18 mouse cellular contexts compared by ENCODE assay signal in genomic region chr1:193397109-193397508, GRCm38 (mm10). TPM values are rescaled to one million over a fixed set of nuclear protein-coding genes. Genes with fewer than 3 reads are reported as not detected.
DNase-seq lines count a peak whose midpoint lies in the region; ATAC-seq and TF ChIP-seq lines count a peak whose summit lies in the region.
"Had no signal": no experiment of that assay in that cellular context is flagged by ENCODE, and none has a peak within 500 bp of the region (broad histone marks: within the 10 kb centered on the region; RNA-seq: fewer than 3 reads in every experiment).

No protein-coding gene starts in this region.

- no peak overlapping the region for H3K9ac ChIP-seq in intestine, embryonic 15.5 days
- no peak overlapping the region for H3K9ac ChIP-seq in intestine, postnatal 0 days (ENCODE audit: low read depth, low read length)
- H3K9ac ChIP-seq: embryonic facial prominence, embryonic 12.5 days; forebrain, embryonic 15.5 days; heart, embryonic 13.5 days; hindbrain, embryonic 12.5 days had no signal

- no peaks in the 10 kb centered on the region for H3K4me1 ChIP-seq in intestine, embryonic 15.5 days (replicated peaks)
- no peaks in the 10 kb centered on the region for H3K4me1 ChIP-seq in intestine, postnatal 0 days (replicated peaks; ENCODE audit: control insufficient read depth, insufficient read depth, low read length)
- H3K4me1 ChIP-seq: forebrain, embryonic 15.5 days had no signal

- no peak overlapping the region for H3K4me3 ChIP-seq in intestine, embryonic 15.5 days (replicated peaks)
- no peak overlapping the region for H3K4me3 ChIP-seq in intestine, postnatal 0 days (ENCODE audit: low read depth, low read length)
- H3K4me3 ChIP-seq in layer of hippocampus, adult 2 months: no peak overlapping the region
- H3K4me3 ChIP-seq: embryonic facial prominence, embryonic 12.5 days; forebrain, embryonic 15.5 days; heart, embryonic 13.5 days; hindbrain, embryonic 12.5 days had no signal

- no peaks in the 10 kb centered on the region for H3K9me3 ChIP-seq in intestine, embryonic 15.5 days
- H3K9me3 ChIP-seq in intestine, postnatal 0 days (ENCODE audit: control insufficient read depth): no peaks in the 10 kb centered on the region
- H3K9me3 ChIP-seq: embryonic facial prominence, embryonic 12.5 days; forebrain, embryonic 15.5 days; heart, embryonic 13.5 days; hindbrain, embryonic 12.5 days had no signal

- ATAC-seq in intestine, embryonic 15.5 days: peak; percentile 42; the same call in 1 of the 2 replicates
- no peak for ATAC-seq in intestine, postnatal 0 days
- ATAC-seq: forebrain, embryonic 15.5 days had no signal

- H3K27ac ChIP-seq in intestine, embryonic 15.5 days: no peak overlapping the region
- no peak overlapping the region for H3K27ac ChIP-seq in intestine, postnatal 0 days (ENCODE audit: low read depth, low read length)
- H3K27ac ChIP-seq in layer of hippocampus, adult 2 months: no peak overlapping the region
- H3K27ac ChIP-seq: embryonic facial prominence, embryonic 12.5 days; forebrain, embryonic 15.5 days; heart, embryonic 13.5 days; hindbrain, embryonic 12.5 days had no signal

- TF ChIP-seq CTCF in intestine, postnatal 0 days (IDR thresholded peaks at IDR 0.05; ENCODE audit: low read depth): no peak
- TF ChIP-seq CTCF in layer of hippocampus, adult 2 months (conservative IDR thresholded peaks at IDR 0.05): no peak

- H3K27me3 ChIP-seq in intestine, embryonic 15.5 days (replicated peaks): no peaks in the 10 kb centered on the region
- no peaks in the 10 kb centered on the region for H3K27me3 ChIP-seq in intestine, postnatal 0 days (replicated peaks; ENCODE audit: control insufficient read depth, insufficient read depth, low read length)
- H3K27me3 ChIP-seq: embryonic facial prominence, embryonic 12.5 days; heart, embryonic 13.5 days; hindbrain, embryonic 12.5 days had no signal

- H3K36me3 ChIP-seq in intestine, embryonic 15.5 days: no peaks in the 10 kb centered on the region
- H3K36me3 ChIP-seq in intestine, postnatal 0 days (ENCODE audit: control insufficient read depth, insufficient read depth): no peaks in the 10 kb centered on the region
- H3K36me3 ChIP-seq: embryonic facial prominence, embryonic 12.5 days; forebrain, embryonic 15.5 days; heart, embryonic 13.5 days; hindbrain, embryonic 12.5 days had no signal

- peak; percentile 42 for DNase-seq in cerebellum, adult 9-11 months
- no peak for DNase-seq in cerebellum, postnatal 4 days (ENCODE audit: low spot score in 2 of 2)
- DNase-seq in thymus, postnatal 14 days: peak; percentile 38
- no peak for DNase-seq in thymus, postnatal 0 days (ENCODE audit: low spot score)
- DNase-seq in layer of hippocampus, adult 2 months (ENCODE audit: low spot score in 2 of 2): no peak
- DNase-seq: adrenal gland, adult 2 months; adrenal gland, postnatal 25 days; gastrocnemius, postnatal 36 days; heart, adult 11 months; heart, postnatal 36 days; kidney, adult 11 months had no signal

- H3K4me2 ChIP-seq in intestine, embryonic 15.5 days (replicated peaks): no peak overlapping the region
- H3K4me2 ChIP-seq in intestine, postnatal 0 days (replicated peaks; ENCODE audit: low read depth): no peak overlapping the region
- H3K4me2 ChIP-seq: embryonic facial prominence, embryonic 12.5 days; forebrain, embryonic 15.5 days; heart, embryonic 13.5 days; hindbrain, embryonic 12.5 days had no signal

RNA-seq across cellular contexts. Expression of gene Camk1g, which starts 27.0 kb away (rescaled TPM):
- polyA plus RNA-seq in intestine, embryonic 15.5 days (2015; fragmentation: Nextera tagmentation; extraction: Ambion mirVana): 5.2 and 6.8 TPM in 2 replicates
- 0.93 and 1.0 TPM in 2 replicates for polyA plus RNA-seq in intestine, postnatal 0 days (2015; fragmentation: Nextera tagmentation; extraction: Ambion mirVana)
- polyA plus RNA-seq in thymus, postnatal 0 days (2015; fragmentation: Nextera tagmentation; extraction: Ambion mirVana): 1.0 and 2.6 TPM in 2 replicates
- 10 to 100 TPM; 23.6 to 24.4 TPM for total RNA-seq in layer of hippocampus, adult 2 months (2021)
- total RNA-seq: adrenal gland, adult 2 months; CH12.LX had no signal

Comparison
In these comparisons a context has a peak if more than half of its experiments do, and no peak if none do; other contexts are left out.
1. DNase-seq: peak in cerebellum, adult 9-11 months (single experiment) and thymus, postnatal 14 days (single experiment); none in cerebellum, postnatal 4 days (0 of 2), thymus, postnatal 0 days (single experiment) and layer of hippocampus, adult 2 months (0 of 2).